Mouse (Mus musculus): Measurements from ENCODE around the gene Tbrg1. TPM values are rescaled to one million over a fixed set of nuclear protein-coding genes. Genes with fewer than 3 reads are reported as not detected.
A peak's percentile ranks its signal among the peaks of the same experiment; 100 is the strongest.

The Tbrg1 gene
- total RNA-seq, 2 experiments from 2014 or later: 46.9 to 47.0 TPM

DNA sequence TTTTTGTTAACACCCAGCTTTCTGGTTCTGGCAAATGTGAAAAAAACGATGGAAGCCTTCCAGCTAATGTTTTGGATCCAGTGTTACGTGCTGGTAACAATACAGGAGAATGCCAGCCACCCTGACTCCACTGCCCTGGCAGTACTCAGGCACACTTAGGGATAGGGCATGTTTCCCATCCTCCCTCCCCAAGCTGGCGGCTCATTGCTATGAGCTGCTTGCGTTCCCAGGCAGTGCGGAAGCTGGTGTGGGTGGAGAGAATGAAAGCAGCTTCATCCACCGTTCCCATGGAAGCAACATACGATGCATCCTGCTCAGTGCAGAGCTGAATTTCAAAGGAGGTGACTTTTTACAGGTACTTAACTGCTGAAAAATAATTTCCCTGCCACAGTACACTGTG lies 31.5 kb downstream of the Tbrg1 start:
- DNase-seq (ENCODE audit: low spot score in 2 of 2): peak; percentile 76 to 90
- peak overlapping the region; percentile 42 for H3K4me3 ChIP-seq
- H3K27ac ChIP-seq: peak overlapping the region; percentile 94
- TF ChIP-seq CTCF (conservative IDR thresholded peaks at IDR 0.05): no peak

DNA sequence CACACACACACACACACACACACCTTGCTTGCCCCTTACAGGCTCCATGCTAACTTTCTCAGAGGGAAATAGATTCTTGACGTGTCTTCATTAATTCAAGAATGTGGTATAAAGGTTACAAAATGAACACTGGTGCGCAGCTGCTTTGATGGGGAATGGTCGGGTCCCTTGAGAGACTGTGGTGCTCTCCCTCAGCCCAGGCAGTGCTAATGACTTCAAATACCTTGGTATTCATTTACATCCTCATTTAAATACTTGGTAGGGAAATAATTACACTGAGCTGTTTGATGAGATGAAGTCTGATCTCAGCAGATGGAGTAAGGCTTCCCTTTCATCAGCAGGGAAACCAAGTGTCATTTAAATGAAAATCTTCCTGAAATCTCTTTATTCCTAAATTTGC lies 32.0 kb downstream of the Tbrg1 start:
- H3K27ac ChIP-seq: peak overlapping the region; percentile 94
- DNase-seq (ENCODE audit: low spot score in 2 of 2): no peak
- H3K4me3 ChIP-seq: no peak overlapping the region
- no peak for TF ChIP-seq CTCF (conservative IDR thresholded peaks at IDR 0.05)

DNA sequence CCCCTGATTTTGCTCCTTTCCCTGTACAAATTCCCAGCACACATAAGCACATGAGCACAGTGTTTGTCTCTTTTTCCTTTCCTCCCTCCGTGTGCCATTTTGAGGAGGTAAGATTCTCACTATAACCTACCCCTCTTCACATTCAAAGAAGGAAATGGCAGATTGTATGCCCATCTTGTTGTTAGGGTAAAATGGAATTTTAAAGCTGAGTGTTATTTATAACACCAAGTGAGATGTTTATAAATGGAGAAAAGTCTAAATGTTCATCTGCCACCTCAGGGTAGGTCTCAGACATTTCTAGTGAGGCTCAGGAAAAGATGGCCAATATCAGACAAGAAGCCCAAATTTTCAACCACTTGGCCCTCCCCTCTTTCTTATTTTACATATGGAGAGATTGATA lies 32.6 kb downstream of the Tbrg1 start:
- DNase-seq (ENCODE audit: low spot score in 2 of 2): no peak
- Histone ChIP-seq H3K27ac (peak overlapping the region; percentile 94), H3K4me3 (no peak overlapping the region)
- TF ChIP-seq CTCF (conservative IDR thresholded peaks at IDR 0.05): no peak

DNA sequence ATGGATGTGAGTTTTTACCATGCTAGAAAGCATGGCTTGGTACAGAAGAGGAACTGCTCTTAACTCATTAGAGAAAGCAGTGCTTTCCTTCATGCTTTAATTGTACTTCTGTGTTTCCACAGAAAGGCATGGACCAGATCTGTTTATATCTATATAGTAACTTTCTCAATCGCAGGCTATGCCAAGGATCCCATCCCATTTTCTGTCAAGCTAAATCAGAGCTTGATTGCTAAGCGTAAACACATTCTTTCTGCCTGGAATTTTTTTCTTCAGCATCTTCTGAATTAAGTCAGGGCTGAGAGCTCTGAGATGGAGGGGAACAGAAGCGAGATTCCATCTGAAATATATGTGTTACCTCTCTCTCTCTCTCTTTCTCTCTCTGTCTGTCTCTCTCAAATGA lies 33.1 kb downstream of the Tbrg1 start:
- no peak for TF ChIP-seq CTCF (conservative IDR thresholded peaks at IDR 0.05)
- no peak for DNase-seq (ENCODE audit: low spot score in 2 of 2)
- Histone ChIP-seq H3K27ac (peak overlapping the region; percentile 94), H3K4me3 (no peak overlapping the region)

DNA sequence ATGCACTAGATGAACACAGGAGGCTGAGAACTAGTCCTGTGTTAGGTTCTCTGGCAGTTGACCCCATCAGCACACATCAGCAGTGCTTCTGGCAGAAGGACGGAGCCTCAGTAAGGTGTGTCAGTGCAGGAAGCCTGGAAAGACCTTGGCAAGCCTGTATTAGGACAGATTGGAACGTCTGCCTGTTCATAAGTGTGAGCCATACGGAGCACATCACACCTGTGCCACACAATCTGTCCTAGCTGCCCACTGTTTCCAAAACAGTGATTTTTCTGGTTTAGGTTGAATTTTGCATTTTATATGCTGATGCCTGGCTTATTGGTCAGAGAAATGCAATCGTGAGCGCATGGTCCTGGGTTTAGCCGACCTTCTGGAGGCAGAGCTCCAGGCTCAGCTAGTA lies 35.8 kb downstream of the Tbrg1 start:
- TF ChIP-seq CTCF (conservative IDR thresholded peaks at IDR 0.05): no peak
- Histone ChIP-seq H3K27ac (peak overlapping the region; percentile 59; the same call in 1 of the 2 replicates), H3K4me3 (no peak overlapping the region)
- DNase-seq (ENCODE audit: low spot score in 2 of 2): peak in 1 of 2 experiments; percentile 57

- Histone ChIP-seq H3K27ac (peak overlapping the region; percentile 98), H3K4me3 (no peak overlapping the region; the same call in 1 of the 2 replicates)
- peak; percentile 79 for TF ChIP-seq CTCF (conservative IDR thresholded peaks at IDR 0.05)
- peak in 1 of 2 experiments; percentile 51 for DNase-seq (ENCODE audit: low spot score in 2 of 2)
These were observed 40.3 kb downstream of the Tbrg1 start for GRCm38 (mm10) chr9:37616770-37617169.

DNA sequence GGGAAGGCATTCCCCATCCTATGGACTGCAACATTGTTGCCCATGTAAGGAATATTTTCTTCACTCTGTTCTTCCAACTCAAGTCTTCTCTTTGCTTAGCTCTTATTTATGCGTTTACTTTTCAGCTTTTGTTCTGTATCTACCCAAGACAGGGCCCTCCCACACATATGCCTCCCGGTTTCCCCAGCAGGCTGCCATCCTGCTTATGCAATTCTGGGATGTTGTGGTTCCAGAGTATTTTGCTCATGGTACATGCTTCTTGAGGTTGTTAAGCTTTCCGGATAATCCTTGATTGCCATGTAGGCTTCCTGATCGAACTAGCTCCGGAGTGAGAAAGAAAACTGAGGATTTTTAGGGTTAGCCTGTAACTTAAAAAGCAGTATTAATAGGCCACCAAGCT lies 41.9 kb downstream of the Tbrg1 start:
- DNase-seq (ENCODE audit: low spot score in 2 of 2): peak in 1 of 2 experiments; percentile 37
- Histone ChIP-seq H3K27ac (peak overlapping the region; percentile 98), H3K4me3 (no peak overlapping the region)
- TF ChIP-seq CTCF (conservative IDR thresholded peaks at IDR 0.05): no peak

DNA sequence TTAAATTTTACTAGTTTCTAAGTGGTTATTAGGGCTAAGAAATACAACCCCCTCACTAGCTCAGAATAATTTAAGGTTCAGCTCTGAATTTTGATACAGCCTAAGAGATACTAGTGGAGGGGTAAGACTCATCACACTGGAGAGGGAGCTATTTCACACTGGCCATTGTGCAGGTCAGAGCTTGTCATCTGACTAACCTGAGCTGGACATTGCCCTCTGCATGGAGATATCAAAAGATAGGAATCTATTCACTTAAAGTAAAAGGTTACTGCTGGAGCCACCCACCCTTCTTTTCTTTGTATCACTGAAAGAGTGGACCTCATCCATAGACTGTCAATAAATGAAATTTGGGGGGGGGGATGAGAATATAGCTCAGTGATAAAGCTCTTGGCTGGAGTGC lies 42.8 kb downstream of the Tbrg1 start:
- Histone ChIP-seq H3K27ac (peak overlapping the region; percentile 98), H3K4me3 (peak overlapping the region; percentile 77)

DNA sequence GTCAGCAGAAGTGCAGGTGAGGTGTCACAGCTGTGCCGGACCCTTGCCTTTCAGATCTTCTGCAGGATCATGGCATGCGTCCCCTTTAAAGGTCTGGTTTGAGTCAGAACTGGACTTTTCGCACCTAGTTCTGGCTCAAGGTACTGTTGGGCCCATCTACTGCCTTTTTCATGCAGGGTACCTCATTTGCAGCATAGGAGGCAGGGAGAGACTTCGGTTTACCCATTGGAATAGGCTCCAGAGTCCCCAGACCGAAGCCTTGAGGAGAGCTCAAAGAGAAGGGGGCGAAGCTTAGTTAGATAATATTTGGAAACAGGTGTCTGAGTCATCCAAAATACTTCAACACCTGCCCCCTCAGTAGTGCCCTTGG lies 43.2 kb downstream of the Tbrg1 start:
- Histone ChIP-seq H3K27ac (peak overlapping the region; percentile 98), H3K4me3 (peak overlapping the region; percentile 77)
- no peak for TF ChIP-seq CTCF (conservative IDR thresholded peaks at IDR 0.05)
- no peak for DNase-seq (ENCODE audit: low spot score in 2 of 2)

More for the DNA sequence above, 42.8 kb downstream of the Tbrg1 start:
- no peak for DNase-seq (ENCODE audit: low spot score in 2 of 2)
- TF ChIP-seq CTCF (conservative IDR thresholded peaks at IDR 0.05): no peak

DNA sequence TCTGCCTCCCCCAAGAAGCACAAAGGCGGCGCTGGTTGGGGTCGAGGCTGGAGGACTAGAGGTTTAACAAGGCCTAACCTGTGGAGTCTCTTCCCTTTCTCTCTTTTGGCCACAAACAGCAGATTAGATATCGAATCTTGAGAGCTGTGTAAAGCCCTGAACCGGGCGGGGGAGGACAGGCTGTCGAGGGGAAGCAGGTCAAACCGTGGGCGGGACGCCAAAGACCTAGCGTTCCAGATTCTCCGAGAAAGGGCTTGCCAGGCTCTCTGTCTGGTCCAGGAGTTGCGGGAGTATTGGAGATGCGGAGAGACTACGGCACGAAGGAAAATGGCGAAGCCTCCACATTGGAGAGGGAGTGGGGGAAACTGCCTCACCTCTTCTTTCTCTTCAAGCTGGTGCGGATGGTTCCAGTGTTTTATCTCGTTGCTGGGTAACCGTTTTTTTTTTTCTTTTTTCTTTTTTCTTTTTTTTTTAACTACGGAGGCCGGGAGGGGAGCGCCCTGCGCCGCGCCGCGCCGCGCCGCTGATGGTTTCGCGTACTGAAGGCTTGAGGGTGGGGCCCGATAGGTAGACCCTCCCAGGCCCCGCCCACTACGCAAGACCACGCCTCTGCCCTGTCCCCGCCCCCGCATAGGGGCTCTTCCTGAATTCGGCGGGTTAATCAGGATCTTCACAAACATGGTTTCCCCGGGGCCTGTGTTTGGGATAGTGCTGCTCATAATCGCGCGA lies 43.8 kb downstream of the Tbrg1 start, which contains the start of gene Spa17:
Gene Spa17, minus strand, starts transcription at position 541 of the 729 bp plus-strand sequence.
- DNase-seq (ENCODE audit: low spot score in 2 of 2): peak; percentile 79 to 84
- H3K4me3 ChIP-seq: peak within 1 kb of the TSS; percentile 77
- peak within 1 kb of the TSS; percentile 98 for H3K27ac ChIP-seq
- TF ChIP-seq CTCF (conservative IDR thresholded peaks at IDR 0.05): no peak

GRCm38 (mm10) chr9:37609558-37609957 lies 47.6 kb downstream of the Tbrg1 start:
- TF ChIP-seq CTCF (conservative IDR thresholded peaks at IDR 0.05): no peak
- Histone ChIP-seq H3K4me3 (no peak overlapping the region), H3K27ac (0 out of 2 replicates have a peak overlapping the region, but pooled peaks have one; percentile 16)
- DNase-seq (ENCODE audit: low spot score in 2 of 2): no peak

DNA sequence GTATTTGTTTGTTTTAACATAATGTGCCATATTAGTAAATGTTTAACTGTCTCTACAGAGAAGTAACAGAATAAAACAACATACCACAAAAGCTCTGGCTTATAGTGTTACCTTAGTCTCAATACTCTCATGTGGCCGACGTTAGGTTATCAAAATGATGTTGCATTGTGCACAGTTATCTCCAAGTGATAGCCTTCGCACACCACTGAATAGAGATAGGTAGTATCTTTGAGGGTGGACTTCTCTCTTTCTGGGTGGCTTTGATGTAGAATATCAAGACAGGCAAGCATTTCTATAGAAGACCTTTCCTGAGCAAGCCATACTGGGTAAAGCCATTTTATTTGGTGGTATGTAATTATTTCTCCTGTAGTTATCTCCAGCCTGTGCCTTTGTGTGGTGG lies 52.0 kb downstream of the Tbrg1 start:
- TF ChIP-seq CTCF (conservative IDR thresholded peaks at IDR 0.05): no peak
- Histone ChIP-seq H3K4me3 (no peak overlapping the region), H3K27ac (no peak overlapping the region)
- no peak for DNase-seq (ENCODE audit: low spot score in 2 of 2)

DNA sequence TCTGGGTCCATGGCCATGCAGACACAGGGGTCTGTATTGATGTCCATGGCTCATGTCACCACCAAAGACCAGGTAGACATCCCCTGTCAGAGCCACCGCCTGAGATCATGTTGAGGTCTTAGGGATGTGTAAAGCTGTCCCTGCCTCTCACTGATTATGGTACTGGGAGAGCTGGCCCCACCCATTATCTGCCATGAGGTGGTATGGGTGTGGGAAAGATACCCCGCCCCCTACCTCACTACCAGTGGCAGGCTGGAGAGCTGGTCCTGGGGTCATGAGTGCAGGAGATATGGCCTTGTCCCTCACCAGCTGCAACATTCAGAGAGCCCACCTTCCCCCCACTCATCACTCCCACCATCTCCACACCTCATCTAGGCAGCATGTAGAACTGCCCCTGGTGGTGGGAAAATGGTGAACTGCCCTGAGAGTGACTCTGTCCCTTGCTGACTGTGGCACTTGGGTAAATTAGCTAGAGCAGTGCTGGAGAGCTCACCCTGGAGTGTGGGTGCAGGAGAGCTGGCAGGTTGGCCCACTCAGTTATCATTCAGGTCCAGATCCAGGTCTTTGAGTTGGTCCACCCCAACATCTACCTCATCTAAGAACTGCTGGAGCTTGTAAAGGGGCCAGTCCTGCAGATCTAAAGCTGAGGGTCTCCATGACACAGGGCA lies 56.4 kb downstream of the Tbrg1 start:
- no peak for TF ChIP-seq CTCF (conservative IDR thresholded peaks at IDR 0.05)
- Histone ChIP-seq H3K4me3 (no peak overlapping the region), H3K27ac (no peak overlapping the region)
- DNase-seq (ENCODE audit: low spot score in 2 of 2): no peak

Other genes with a start within 250 kb of the Tbrg1 start
- gene Robo3, start 224.1 kb downstream of the Tbrg1 start, total RNA-seq (2021): 10 to 100 TPM; 14.8 to 19.0 TPM
- 10 to 100 TPM; 20.5 to 25.6 TPM for gene Msantd2, start 168.0 kb downstream of the Tbrg1 start, total RNA-seq (2021)
- 10 to 100 TPM; 18.3 to 19.3 TPM for gene Esam, start 129.2 kb downstream of the Tbrg1 start, total RNA-seq (2021)
- gene Vsig2, start 118.1 kb downstream of the Tbrg1 start, total RNA-seq (2021): 1 to 10 TPM; 2.5 to 3.7 TPM
- gene Nrgn, start 104.4 kb downstream of the Tbrg1 start, total RNA-seq (2021): 1,000 to 10,000 TPM; 1,464 to 1,512 TPM
- 10 to 100 TPM in 1 of 2 experiments, 1 to 10 TPM in 1; 9.6 to 14.0 TPM for gene Siae, start 101.6 kb downstream of the Tbrg1 start, total RNA-seq (2021)
- 1 to 10 TPM; 1.5 to 1.9 TPM for gene Spa17, start 43.6 kb downstream of the Tbrg1 start, total RNA-seq (2021)
- not detected for gene Panx3, start 11.9 kb upstream of the Tbrg1 start, total RNA-seq (2021)
- gene Olfr160, start 58.9 kb upstream of the Tbrg1 start, total RNA-seq (2021): not detected
- gene Olfr874, start 87.8 kb upstream of the Tbrg1 start, total RNA-seq (2021): not detected
- not detected for gene Olfr875, start 114.5 kb upstream of the Tbrg1 start, total RNA-seq (2021)
- gene Olfr876, start 145.7 kb upstream of the Tbrg1 start, total RNA-seq (2021): not detected
- not detected for gene Olfr877, start 197.0 kb upstream of the Tbrg1 start, total RNA-seq (2021)
- not detected for gene Olfr145, start 239.4 kb upstream of the Tbrg1 start, total RNA-seq (2021)